Mouse (Mus musculus): ENCODE results near the gene Sema5b.

Sema5b gene

GRCm38 (mm10) chr16:35541117-35541641 is at the start of gene Sema5b:
Sema5b (plus strand) TSS chr16:35541145.
- DNase-seq (ENCODE audit: low spot score in 2 of 2) = peak in 1 of 2 experiments; percentile 10

- no peak for DNase-seq (ENCODE audit: low spot score in 2 of 2)
Measured at GRCm38 (mm10) chr16:35500342-35500741, 40.6 kb upstream of the Sema5b start.

GRCm38 (mm10) chr16:35501106-35501760 is 39.7 kb upstream of the Sema5b start:
- no peak for DNase-seq (ENCODE audit: low spot score in 2 of 2)

- no peak for DNase-seq (ENCODE audit: low spot score in 2 of 2)
Measured at GRCm38 (mm10) chr16:35502456-35502855, 38.5 kb upstream of the Sema5b start.

- no peak for DNase-seq (ENCODE audit: low spot score in 2 of 2)
Measured at GRCm38 (mm10) chr16:35504266-35504665, 36.7 kb upstream of the Sema5b start.

- DNase-seq (ENCODE audit: low spot score in 2 of 2) = no peak
Measured at GRCm38 (mm10) chr16:35505786-35506185, 35.2 kb upstream of the Sema5b start.

GRCm38 (mm10) chr16:35508581-35508980 is 32.4 kb upstream of the Sema5b start:
- no peak for DNase-seq (ENCODE audit: low spot score in 2 of 2)

- no peak for DNase-seq (ENCODE audit: low spot score in 2 of 2)
Measured at GRCm38 (mm10) chr16:35509331-35510070, 31.4 kb upstream of the Sema5b start.

GRCm38 (mm10) chr16:35515977-35516612 is 24.9 kb upstream of the Sema5b start:
- DNase-seq (ENCODE audit: low spot score in 2 of 2) = no peak

- no peak for DNase-seq (ENCODE audit: low spot score in 2 of 2)
Measured at GRCm38 (mm10) chr16:35517976-35518951, 22.7 kb upstream of the Sema5b start.

- no peak for DNase-seq (ENCODE audit: low spot score in 2 of 2)
Measured at GRCm38 (mm10) chr16:35519245-35519644, 21.7 kb upstream of the Sema5b start.

- DNase-seq (ENCODE audit: low spot score in 2 of 2) = no peak
Measured at GRCm38 (mm10) chr16:35524200-35524599, 16.7 kb upstream of the Sema5b start.

GRCm38 (mm10) chr16:35534630-35535029 is 6.3 kb upstream of the Sema5b start:
- no peak for DNase-seq (ENCODE audit: low spot score in 2 of 2)

- peak in 1 of 2 experiments; percentile 12 for DNase-seq (ENCODE audit: low spot score in 2 of 2)
Measured at GRCm38 (mm10) chr16:35537651-35538050, 3.3 kb upstream of the Sema5b start.

- no peak for DNase-seq (ENCODE audit: low spot score in 2 of 2)
Measured at GRCm38 (mm10) chr16:35539041-35539440, 1.9 kb upstream of the Sema5b start.

- peak in 1 of 2 experiments; percentile 12 for DNase-seq (ENCODE audit: low spot score in 2 of 2)
Measured at GRCm38 (mm10) chr16:35540333-35541116, 420 bp upstream of the Sema5b start.

GRCm38 (mm10) chr16:35541661-35542420 is 896 bp downstream of the Sema5b start:
- DNase-seq (ENCODE audit: low spot score in 2 of 2) = no peak

GRCm38 (mm10) chr16:35542421-35542780 is 1.5 kb downstream of the Sema5b start:
- DNase-seq (ENCODE audit: low spot score in 2 of 2) = no peak

GRCm38 (mm10) chr16:35545723-35546122 is 4.8 kb downstream of the Sema5b start:
- DNase-seq (ENCODE audit: low spot score in 2 of 2) = no peak

GRCm38 (mm10) chr16:35547966-35548365 is 7.0 kb downstream of the Sema5b start:
- DNase-seq (ENCODE audit: low spot score in 2 of 2) = no peak

Measured in right cerebral cortex, postnatal 36 days (tissue).